Mouse (Mus musculus) MEL (cell line): ENCODE results near the gene 4930415O20Rik. TPM values are rescaled to one million over a fixed set of nuclear protein-coding genes. Genes with fewer than 3 reads are reported as not detected.

Experiments
- DNase-seq: peaks from one replicate; pipeline ENCODE4 v3.0.0; 2011; ENCODE audit warnings: low read depth, low spot score
- H3K27ac ChIP-seq: 2 replicates; pipeline ENCODE4 v1.5.1; 2012; ENCODE audit warnings: low read depth, mild to moderate bottlenecking, control low read depth, low read length, moderate library complexity; ENCODE audit not compliant: control insufficient read depth
- H3K27me3 ChIP-seq, 2 experiments: fragments of 150-350 bp in 1 of 2; sonication (generic) in 1 of 2; 2 replicates each; pipeline ENCODE4 v1.6.1; 2012; ENCODE audit warnings: low read length in 2 of 2, mild to moderate bottlenecking in 2 of 2, improper control_type of control experiment in 1 of 2, moderate library complexity in 1 of 2; ENCODE audit not compliant: insufficient read depth in 2 of 2, control insufficient read depth in 1 of 2
- H3K36me3 ChIP-seq, 2 experiments: 2 replicates each; pipeline ENCODE4 v1.6.1; 2012 to 2014; ENCODE audit warnings: low read length in 2 of 2, improper control_type of control experiment in 1 of 2, inconsistent platforms in 1 of 2, mild to moderate bottlenecking in 1 of 2; ENCODE audit not compliant: insufficient read depth in 2 of 2, control insufficient read depth in 1 of 2
- H3K4me1 ChIP-seq, 2 experiments: fragments of 150-350 bp in 1 of 2; sonication (generic) in 1 of 2; 2 replicates each; pipeline ENCODE4 v1.6.1; 2012; ENCODE audit warnings: low read length in 2 of 2, improper control_type of control experiment in 1 of 2, mild to moderate bottlenecking in 1 of 2; ENCODE audit not compliant: insufficient read depth in 2 of 2, control insufficient read depth in 1 of 2
- H3K4me3 ChIP-seq, 2 experiments: fragments of 150-350 bp in 1 of 2; sonication (generic) in 1 of 2; 2 replicates each; pipeline ENCODE4 v1.5.1; 2012; ENCODE audit warnings: low read depth in 2 of 2, low read length in 2 of 2, mild to moderate bottlenecking in 2 of 2, moderate library complexity in 2 of 2, control low read depth in 1 of 2, improper control_type of control experiment in 1 of 2; ENCODE audit not compliant: control insufficient read depth in 1 of 2, insufficient read depth in 1 of 2
- H3K79me2 ChIP-seq: 2 replicates; pipeline ENCODE4 v1.6.1; 2012; ENCODE audit warnings: mild to moderate bottlenecking, low read length, moderate library complexity; ENCODE audit not compliant: control insufficient read depth, poor library complexity, insufficient read depth
- H3K9ac ChIP-seq: 2 replicates; pipeline ENCODE4 v1.6.1; 2012; ENCODE audit warnings: low read depth, mild to moderate bottlenecking, control low read depth, low read length, moderate library complexity; ENCODE audit not compliant: control insufficient read depth, poor library complexity, severe bottlenecking
- H3K9me3 ChIP-seq: fragments of 150-350 bp; sonication (generic); replicated peaks from 2 replicates; pipeline ENCODE4 v1.6.1; 2012; ENCODE audit warnings: mild to moderate bottlenecking, low read length, improper control_type of control experiment, moderate library complexity; ENCODE audit not compliant: insufficient read depth
- BHLHE40 ChIP-seq: IDR thresholded peaks from 2 replicates; pipeline ENCODE4 v1.6.1; 2012; ENCODE audit warnings: low read depth, mild to moderate bottlenecking, inconsistent platforms, low read length, improper control_type of control experiment, borderline replicate concordance
- CHD1 ChIP-seq: IDR thresholded peaks from 2 replicates; pipeline ENCODE4 v1.6.1; 2012; ENCODE audit warnings: low read depth, mild to moderate bottlenecking, inconsistent platforms, low read length, improper control_type of control experiment
- CHD2 ChIP-seq: IDR thresholded peaks from 2 replicates; pipeline ENCODE4 v1.6.1; 2011; ENCODE audit warnings: low read length, improper control_type of control experiment
- CTCF ChIP-seq, 3 experiments: IDR thresholded peaks in 2 of 3; conservative IDR thresholded peaks in 1 of 3; 2 replicates each; pipeline ENCODE4 v1.5.1; 2011 to 2012; ENCODE audit warnings: low read length in 3 of 3, low read depth in 2 of 3, mild to moderate bottlenecking in 2 of 3, improper control_type of control experiment in 1 of 3, inconsistent platforms in 1 of 3, mixed read lengths in 1 of 3, moderate library complexity in 1 of 3; ENCODE audit not compliant: control insufficient read depth in 1 of 3, insufficient read depth in 1 of 3, poor library complexity in 1 of 3, severe bottlenecking in 1 of 3
- ELF1 ChIP-seq: IDR thresholded peaks from 2 replicates; pipeline ENCODE4 v1.6.1; 2014; ENCODE audit warnings: low read depth, mild to moderate bottlenecking, inconsistent platforms, low read length, improper control_type of control experiment, moderate library complexity
- EP300 ChIP-seq, 2 experiments: IDR thresholded peaks; 2 replicates each; pipeline ENCODE4 v1.6.1; 2011; ENCODE audit warnings: improper control_type of control experiment in 2 of 2, low read length in 2 of 2, low read depth in 1 of 2, mild to moderate bottlenecking in 1 of 2
- GATA1 ChIP-seq: IDR thresholded peaks from 2 replicates; pipeline ENCODE4 v1.6.1; 2011; ENCODE audit warnings: low read depth, low read length, improper control_type of control experiment
- HCFC1 ChIP-seq: IDR thresholded peaks from 2 replicates; pipeline ENCODE4 v1.6.1; 2012; ENCODE audit warnings: low read depth, mild to moderate bottlenecking, inconsistent platforms, low read length, improper control_type of control experiment, moderate library complexity
- JUND ChIP-seq: IDR thresholded peaks from 2 replicates; pipeline ENCODE4 v1.6.1; 2011; ENCODE audit warnings: low read depth, mild to moderate bottlenecking, improper control_type of control experiment, low read length
- KAT2A ChIP-seq: conservative IDR thresholded peaks from 2 replicates; pipeline ENCODE4 v1.6.1; 2012; ENCODE audit warnings: low read depth, low read length, improper control_type of control experiment, inconsistent platforms
- MAFK ChIP-seq: IDR thresholded peaks from 2 replicates; pipeline ENCODE4 v1.6.1; 2011; ENCODE audit warnings: low read depth, mild to moderate bottlenecking, low read length, improper control_type of control experiment, borderline replicate concordance
- MAX ChIP-seq: IDR thresholded peaks from 2 replicates; pipeline ENCODE4 v1.6.1; 2011; ENCODE audit warnings: low read length, improper control_type of control experiment
- MAZ ChIP-seq: IDR thresholded peaks from 2 replicates; pipeline ENCODE4 v1.6.1; 2012; ENCODE audit warnings: low read depth, mild to moderate bottlenecking, inconsistent platforms, low read length, improper control_type of control experiment
- MXI1 ChIP-seq: IDR thresholded peaks from 2 replicates; pipeline ENCODE4 v1.6.1; 2011; ENCODE audit warnings: mild to moderate bottlenecking, low read depth, low read length, improper control_type of control experiment
- MYB ChIP-seq: IDR thresholded peaks from 2 replicates; pipeline ENCODE4 v1.6.1; 2011; ENCODE audit warnings: mild to moderate bottlenecking, low read depth, low read length, improper control_type of control experiment
- MYC ChIP-seq: IDR thresholded peaks from 2 replicates; pipeline ENCODE4 v1.6.1; 2011; ENCODE audit warnings: low read depth, mild to moderate bottlenecking, low read length, improper control_type of control experiment, moderate library complexity
- NELFE ChIP-seq: IDR thresholded peaks from 2 replicates; pipeline ENCODE4 v1.6.1; 2011; ENCODE audit warnings: low read depth, low read length, improper control_type of control experiment
- NRF1 ChIP-seq: IDR thresholded peaks from 2 replicates; pipeline ENCODE4 v1.6.1; 2014; ENCODE audit warnings: low read depth, mild to moderate bottlenecking, inconsistent platforms, low read length, improper control_type of control experiment, moderate library complexity; ENCODE audit not compliant: poor library complexity, insufficient read depth, severe bottlenecking
- POLR2AphosphoS2 ChIP-seq: IDR thresholded peaks from 2 replicates; pipeline ENCODE4 v1.6.1; 2011; ENCODE audit warnings: low read length, improper control_type of control experiment
- POLR2AphosphoS5 ChIP-seq: IDR thresholded peaks from 2 replicates; pipeline ENCODE4 v1.6.1; 2012; ENCODE audit warnings: low read depth, borderline replicate concordance, mild to moderate bottlenecking, inconsistent platforms, low read length, moderate library complexity, mixed read lengths
- RAD21 ChIP-seq: IDR thresholded peaks from 2 replicates; pipeline ENCODE4 v1.6.1; 2011; ENCODE audit warnings: mild to moderate bottlenecking, low read depth, low read length, improper control_type of control experiment
- SIN3A ChIP-seq: IDR thresholded peaks from 2 replicates; pipeline ENCODE4 v1.6.1; 2012; ENCODE audit warnings: low read length, improper control_type of control experiment, inconsistent platforms
- TAL1 ChIP-seq: IDR thresholded peaks from 2 replicates; pipeline ENCODE4 v1.6.1; 2012; ENCODE audit warnings: mild to moderate bottlenecking, inconsistent platforms, low read length, moderate library complexity, mixed read lengths
- TBP ChIP-seq: IDR thresholded peaks from 2 replicates; pipeline ENCODE4 v1.8.0; 2011; ENCODE audit warnings: low read depth, low read length, improper control_type of control experiment
- TCF12 ChIP-seq: IDR thresholded peaks from 2 replicates; pipeline ENCODE4 v1.6.1; 2014; ENCODE audit warnings: low read depth, mild to moderate bottlenecking, inconsistent platforms, low read length, improper control_type of control experiment, moderate library complexity
- UBTF ChIP-seq: IDR thresholded peaks from 2 replicates; pipeline ENCODE4 v1.6.1; 2012; ENCODE audit warnings: low read depth, mild to moderate bottlenecking, inconsistent platforms, low read length, improper control_type of control experiment, moderate library complexity, borderline replicate concordance; ENCODE audit not compliant: insufficient read depth
- USF1 ChIP-seq: IDR thresholded peaks from 2 replicates; pipeline ENCODE4 v1.6.1; 2014; ENCODE audit warnings: low read depth, mild to moderate bottlenecking, inconsistent platforms, low read length, improper control_type of control experiment, moderate library complexity
- USF2 ChIP-seq, 2 experiments: IDR thresholded peaks; 2 replicates each; pipeline ENCODE4 v1.6.1; 2011 to 2012; ENCODE audit warnings: improper control_type of control experiment in 2 of 2, low read length in 2 of 2, borderline replicate concordance in 1 of 2, inconsistent platforms in 1 of 2, low read depth in 1 of 2, mild to moderate bottlenecking in 1 of 2; ENCODE audit not compliant: insufficient read depth in 1 of 2
- ZC3H11A ChIP-seq: IDR thresholded peaks from 2 replicates; pipeline ENCODE4 v1.6.1; 2012; ENCODE audit warnings: low read depth, mild to moderate bottlenecking, inconsistent platforms, low read length, improper control_type of control experiment
- polyA plus RNA-seq, 2 experiments: library from polyadenylated mRNA; stranded (reverse) in 1 of 2; unstranded in 1 of 2; fragments of >175 nt in 1 of 2; fragments of >200 nt in 1 of 2; gene quantifications; 2 replicates each; pipeline versions ENCODE4 v1.2.1 to v1.2.4; 2012; ENCODE audit warnings: low replicate concordance in 2 of 2, low read depth in 1 of 2; ENCODE audit not compliant: insufficient read length in 2 of 2, insufficient read depth in 1 of 2, missing spikeins in 1 of 2
- total RNA-seq: library from RNA; depleted of rRNA; stranded (reverse); fragments of 300-350 nt; gene quantifications from 2 replicates; pipeline ENCODE4 v1.2.3, GENCODE M21; 2012

The 4930415O20Rik gene
- total and polyA plus RNA-seq, 3 experiments = 0.31 to 0.50 TPM; not detected in 1

DNA sequence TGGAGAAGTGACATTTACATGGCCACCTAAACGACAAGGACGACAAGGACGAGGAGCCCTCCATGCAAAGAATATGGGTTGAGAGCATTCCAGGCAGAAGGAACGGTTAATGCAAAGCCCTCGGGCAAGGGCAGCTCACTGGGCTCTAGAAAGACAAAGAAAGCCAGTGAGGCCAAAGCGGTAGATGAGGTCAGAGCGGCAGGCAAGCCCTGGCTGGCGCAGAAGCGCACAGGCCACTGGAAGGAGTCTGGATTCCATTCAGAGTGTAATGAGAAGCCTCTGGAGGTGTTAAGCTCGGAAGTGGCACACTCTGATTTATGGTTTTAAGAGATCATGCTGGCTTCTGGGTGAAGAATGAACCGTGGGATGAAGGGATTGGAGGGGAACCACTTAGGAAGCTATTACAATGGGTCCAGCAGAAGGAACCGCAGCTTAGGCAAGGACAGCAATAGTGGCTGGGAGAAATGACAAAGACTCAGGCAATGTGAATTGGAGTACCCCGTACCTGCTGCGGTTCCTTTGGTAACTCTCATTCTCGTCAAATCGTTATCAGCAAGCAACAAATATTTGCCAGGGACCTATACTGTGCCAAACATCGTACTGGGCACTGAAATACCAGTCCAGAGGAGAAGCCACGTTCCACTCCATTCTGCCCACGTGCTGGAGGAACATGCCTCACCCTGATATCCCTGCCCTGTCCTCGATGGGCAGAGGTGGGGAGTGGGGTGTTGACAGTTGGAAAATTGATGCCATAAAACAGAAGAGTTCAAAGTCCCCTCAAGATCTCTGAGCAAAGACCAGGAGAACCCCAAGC is 45.8 kb downstream of the 4930415O20Rik start:
- Histone ChIP-seq H3K9ac (peak overlapping the region; percentile 40), H3K36me3 (peaks cover 0 to 3% of the 10 kb centered on the region in 2 experiments; a peak in 1 of 4 replicates), H3K4me1 (peaks cover 0 to 13% of the 10 kb centered on the region in 2 experiments; a peak in 3 of 4 replicates), H3K9me3 (no peaks in the 10 kb centered on the region), H3K27ac (no peak overlapping the region), H3K4me3 (peak overlapping the region; percentile 41 to 45), H3K79me2 (no peaks in the 10 kb centered on the region), H3K27me3 (peaks cover 5 to 7% of the 10 kb centered on the region in 2 experiments; a peak in 2 of 4 replicates)
- no peak for DNase-seq
- TF ChIP-seq SIN3A = 0 out of 2 replicates have a peak, but pooled peaks have one; percentile 3
- 0 out of 2 replicates have a peak, but pooled peaks have one; percentile 14 for TF ChIP-seq GATA1
- TF ChIP-seq NRF1 = no peak
- no peak for TF ChIP-seq POLR2AphosphoS5
- no peak for TF ChIP-seq JUND
- no peak for TF ChIP-seq USF2 (IDR thresholded peaks at IDR 0.05; ENCODE audit: borderline replicate concordance in 1 of 2, insufficient read depth in 1 of 2, low read depth in 1 of 2, low read length in 2 of 2)
- no peak for TF ChIP-seq POLR2AphosphoS2
- TF ChIP-seq TCF12 = no peak
- no peak for TF ChIP-seq NELFE
- TF ChIP-seq MXI1 = peak; percentile 24
- peak; percentile 64 for TF ChIP-seq MAX
- TF ChIP-seq BHLHE40 = no peak
- TF ChIP-seq MAZ = 0 out of 2 replicates have a peak, but pooled peaks have one; percentile 9
- TF ChIP-seq USF1 = no peak

DNA sequence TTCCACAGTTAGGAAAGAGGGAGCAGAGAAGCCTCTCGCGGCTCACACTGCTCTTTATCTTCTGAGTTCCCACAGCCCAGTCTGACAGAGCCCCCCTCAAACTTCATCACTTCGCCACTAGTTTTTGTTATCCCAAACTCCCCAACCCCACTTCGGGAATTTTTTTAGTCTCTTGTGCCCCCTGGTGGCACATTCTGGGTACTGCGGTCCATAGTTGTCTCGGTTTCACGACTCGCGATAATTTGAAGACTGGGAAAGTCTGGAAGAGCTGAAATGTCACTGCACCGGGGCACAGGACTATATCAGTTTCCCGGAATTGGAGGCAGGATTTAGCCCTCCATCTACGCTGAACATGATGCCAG is 46.4 kb downstream of the 4930415O20Rik start:
- Histone ChIP-seq H3K36me3 (peaks cover 0 to 3% of the 10 kb centered on the region in 2 experiments; a peak in 1 of 4 replicates), H3K79me2 (no peaks in the 10 kb centered on the region), H3K27ac (no peak overlapping the region), H3K4me3 (peak overlapping the region; percentile 45), H3K27me3 (peaks cover 8% of the 10 kb centered on the region in 2 experiments; a peak in 3 of 4 replicates), H3K9ac (peak overlapping the region; percentile 53), H3K4me1 (peaks cover 0 to 13% of the 10 kb centered on the region in 2 experiments; a peak in 3 of 4 replicates), H3K9me3 (no peaks in the 10 kb centered on the region)
- peak; percentile 89 for DNase-seq
- TF ChIP-seq USF2 (IDR thresholded peaks at IDR 0.05; ENCODE audit: borderline replicate concordance in 1 of 2, insufficient read depth in 1 of 2, low read depth in 1 of 2, low read length in 2 of 2) (no peak), CHD2 (peak; percentile 87), BHLHE40 (no peak), ELF1 (no peak), RAD21 (peak; percentile 99), TAL1 (no peak), EP300 (IDR thresholded peaks at IDR 0.05; ENCODE audit: low read depth in 1 of 2, low read length in 2 of 2) (no peak), HCFC1 (no peak), MAFK (no peak), ZC3H11A (peak; percentile 100), MYC (0 out of 2 replicates have a peak, but pooled peaks have one; percentile 40), TBP (0 out of 2 replicates have a peak, but pooled peaks have one; percentile 17), KAT2A (no peak), CTCF (IDR thresholded peaks at IDR 0.05 in 2 of 3, conservative IDR thresholded peaks at IDR 0.05 in 1 of 3; ENCODE audit: control insufficient read depth in 1 of 3, insufficient read depth in 1 of 3, low read depth in 2 of 3, low read length in 3 of 3, poor library complexity in 1 of 3, severe bottlenecking in 1 of 3) (peak in 2 of 3 experiments; percentile 87 to 92; a peak in 5 of 6 replicates), POLR2AphosphoS2 (no peak), GATA1 (no peak; the same call in 1 of the 2 replicates), UBTF (no peak), SIN3A (peak; percentile 55), CHD1 (no peak), MYB (no peak)
